Mouse (Mus musculus): ENCODE results near the gene Nicn1. TPM values are rescaled to one million over a fixed set of nuclear protein-coding genes. Genes with fewer than 3 reads are reported as not detected.

Gene Nicn1
- polyA plus RNA-seq, 1 experiment, result 39.3 TPM

- H3K36me3 ChIP-seq (ENCODE audit: control insufficient read depth, insufficient read depth, low read length), result no peaks in the 10 kb centered on the region
- 25% methylated on average over 7 of the region's 7 CpGs for WGBS
- peaks cover 19% of the 10 kb centered on the region; the same call in 1 of the 2 replicates for H3K4me1 ChIP-seq (ENCODE audit: control insufficient read depth, insufficient read depth, low read length)
- no peak for DNase-seq
- H3K27me3 ChIP-seq (replicated peaks; ENCODE audit: control insufficient read depth, insufficient read depth, low read length), result no peaks in the 10 kb centered on the region
- TF ChIP-seq POLR2A (IDR thresholded peaks at IDR 0.05; ENCODE audit: low read depth, low read length), result no peak
- no peak for TF ChIP-seq CTCF (conservative IDR thresholded peaks at IDR 0.05; ENCODE audit: insufficient read depth, insufficient read length, low read depth, low read length)
- peak overlapping the region; percentile 76 for H3K27ac ChIP-seq (ENCODE audit: insufficient read depth, low read depth, low read length)
- peak overlapping the region; percentile 53 for H3K4me3 ChIP-seq (ENCODE audit: insufficient read depth, low read depth, low read length)
Measured at GRCm38 (mm10) chr9:108261865-108262264, 28.4 kb upstream of the Nicn1 start.

- TF ChIP-seq CTCF (conservative IDR thresholded peaks at IDR 0.05; ENCODE audit: insufficient read depth, insufficient read length, low read depth, low read length), result no peak
- no peak for TF ChIP-seq POLR2A (IDR thresholded peaks at IDR 0.05; ENCODE audit: low read depth, low read length)
- H3K27ac ChIP-seq (ENCODE audit: insufficient read depth, low read depth, low read length), result peak overlapping the region; percentile 76
- H3K4me1 ChIP-seq (ENCODE audit: control insufficient read depth, insufficient read depth, low read length), result peaks cover 22% of the 10 kb centered on the region; the same call in 1 of the 2 replicates
- H3K36me3 ChIP-seq (ENCODE audit: control insufficient read depth, insufficient read depth, low read length), result no peaks in the 10 kb centered on the region
- peak; percentile 36 for DNase-seq
- whole genome bisulfite sequencing, result 21% methylated on average over 11 of the region's 11 CpGs
- H3K4me3 ChIP-seq (ENCODE audit: insufficient read depth, low read depth, low read length), result peak overlapping the region; percentile 91
- no peaks in the 10 kb centered on the region for H3K27me3 ChIP-seq (replicated peaks; ENCODE audit: control insufficient read depth, insufficient read depth, low read length)
Measured at GRCm38 (mm10) chr9:108262494-108263049, 27.7 kb upstream of the Nicn1 start.

- Histone ChIP-seq H3K4me1 (ENCODE audit: control insufficient read depth, insufficient read depth, low read length) (peaks cover 22% of the 10 kb centered on the region; the same call in 1 of the 2 replicates), H3K27ac (ENCODE audit: insufficient read depth, low read depth, low read length) (peak overlapping the region; percentile 76)
- DNase-seq, result peak; percentile 80
Measured at GRCm38 (mm10) chr9:108263131-108263681, 27.0 kb upstream of the Nicn1 start.

GRCm38 (mm10) chr9:108263690-108264190, 26.5 kb upstream of the Nicn1 start, which contains the start of gene Dag1:
Gene Dag1, minus strand, starts transcription at chr9:108263958.
- WGBS, result under 1% methylated on average over 67 of the region's 71 CpGs
- peak within 1 kb of the TSS; percentile 91 for H3K4me3 ChIP-seq (ENCODE audit: insufficient read depth, low read depth, low read length)
- peaks cover 22% of the 10 kb centered on the region; the same call in 1 of the 2 replicates for H3K4me1 ChIP-seq (ENCODE audit: control insufficient read depth, insufficient read depth, low read length)
- DNase-seq, result peak; percentile 99
- no peaks in the 10 kb centered on the region for H3K36me3 ChIP-seq (ENCODE audit: control insufficient read depth, insufficient read depth, low read length)
- H3K27me3 ChIP-seq (replicated peaks; ENCODE audit: control insufficient read depth, insufficient read depth, low read length), result no peaks in the 10 kb centered on the region
- peak within 1 kb of the TSS; percentile 95 for H3K27ac ChIP-seq (ENCODE audit: insufficient read depth, low read depth, low read length)
- TF ChIP-seq POLR2A (IDR thresholded peaks at IDR 0.05; ENCODE audit: low read depth, low read length) (peak; percentile 68), CTCF (conservative IDR thresholded peaks at IDR 0.05; ENCODE audit: insufficient read depth, insufficient read length, low read depth, low read length) (no peak)

More at GRCm38 (mm10) chr9:108263131-108263681, 27.0 kb upstream of the Nicn1 start:
- no peak for TF ChIP-seq CTCF (conservative IDR thresholded peaks at IDR 0.05; ENCODE audit: insufficient read depth, insufficient read length, low read depth, low read length)
- TF ChIP-seq POLR2A (IDR thresholded peaks at IDR 0.05; ENCODE audit: low read depth, low read length), result no peak
- WGBS, result under 1% methylated on average over 60 of the region's 62 CpGs
- no peaks in the 10 kb centered on the region for H3K27me3 ChIP-seq (replicated peaks; ENCODE audit: control insufficient read depth, insufficient read depth, low read length)
- H3K4me3 ChIP-seq (ENCODE audit: insufficient read depth, low read depth, low read length), result peak overlapping the region; percentile 91
- H3K36me3 ChIP-seq (ENCODE audit: control insufficient read depth, insufficient read depth, low read length), result no peaks in the 10 kb centered on the region

GRCm38 (mm10) chr9:108264191-108264921, 25.9 kb upstream of the Nicn1 start:
- no peaks in the 10 kb centered on the region for H3K36me3 ChIP-seq (ENCODE audit: control insufficient read depth, insufficient read depth, low read length)
- WGBS, result 8% methylated on average over 10 of the region's 10 CpGs
- DNase-seq, result peak; percentile 71
- H3K27ac ChIP-seq (ENCODE audit: insufficient read depth, low read depth, low read length), result peak overlapping the region; percentile 95
- peaks cover 19% of the 10 kb centered on the region; the same call in 1 of the 2 replicates for H3K4me1 ChIP-seq (ENCODE audit: control insufficient read depth, insufficient read depth, low read length)
- H3K27me3 ChIP-seq (replicated peaks; ENCODE audit: control insufficient read depth, insufficient read depth, low read length), result no peaks in the 10 kb centered on the region
- TF ChIP-seq CTCF (conservative IDR thresholded peaks at IDR 0.05; ENCODE audit: insufficient read depth, insufficient read length, low read depth, low read length), result no peak
- TF ChIP-seq POLR2A (IDR thresholded peaks at IDR 0.05; ENCODE audit: low read depth, low read length), result no peak
- H3K4me3 ChIP-seq (ENCODE audit: insufficient read depth, low read depth, low read length), result peak overlapping the region; percentile 91

GRCm38 (mm10) chr9:108266261-108266935, 23.8 kb upstream of the Nicn1 start:
- Histone ChIP-seq H3K27ac (ENCODE audit: insufficient read depth, low read depth, low read length) (no peak overlapping the region), H3K36me3 (ENCODE audit: control insufficient read depth, insufficient read depth, low read length) (no peaks in the 10 kb centered on the region), H3K27me3 (replicated peaks; ENCODE audit: control insufficient read depth, insufficient read depth, low read length) (no peaks in the 10 kb centered on the region), H3K4me1 (ENCODE audit: control insufficient read depth, insufficient read depth, low read length) (peaks cover 13% of the 10 kb centered on the region), H3K4me3 (ENCODE audit: insufficient read depth, low read depth, low read length) (no peak overlapping the region)
- no peak for TF ChIP-seq CTCF (conservative IDR thresholded peaks at IDR 0.05; ENCODE audit: insufficient read depth, insufficient read length, low read depth, low read length)
- TF ChIP-seq POLR2A (IDR thresholded peaks at IDR 0.05; ENCODE audit: low read depth, low read length), result no peak
- WGBS, result 80% methylated on average over 10 of the region's 10 CpGs
- DNase-seq, result no peak
